Mouse (Mus musculus): ENCODE data around the gene Siva1.
A peak's percentile ranks its signal among the peaks of the same experiment; 100 is the strongest.

The Siva1 gene

GRCm38 (mm10) chr12:112659109-112659508, 14.6 kb downstream of the Siva1 start:
- DNase-seq (ENCODE audit: low read depth) = no peak

- no peak for DNase-seq (ENCODE audit: low read depth)
Measured at GRCm38 (mm10) chr12:112660576-112661326, 16.3 kb downstream of the Siva1 start.

DNA sequence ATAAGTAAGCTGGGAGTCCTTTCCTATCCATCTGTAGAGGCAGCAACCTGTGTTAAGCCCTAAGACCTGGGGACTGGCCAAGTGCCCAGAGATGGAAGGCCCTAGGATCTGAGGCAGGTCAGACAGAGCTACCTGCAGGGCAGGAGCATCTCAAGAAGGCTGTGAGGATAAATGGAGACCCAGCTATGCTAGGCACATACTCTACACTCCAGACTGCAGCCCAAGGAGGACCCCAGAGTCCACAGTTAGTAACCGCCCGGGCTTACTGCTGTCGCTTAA, 16.8 kb downstream of the Siva1 start:
- no peak for DNase-seq (ENCODE audit: low read depth)

DNA sequence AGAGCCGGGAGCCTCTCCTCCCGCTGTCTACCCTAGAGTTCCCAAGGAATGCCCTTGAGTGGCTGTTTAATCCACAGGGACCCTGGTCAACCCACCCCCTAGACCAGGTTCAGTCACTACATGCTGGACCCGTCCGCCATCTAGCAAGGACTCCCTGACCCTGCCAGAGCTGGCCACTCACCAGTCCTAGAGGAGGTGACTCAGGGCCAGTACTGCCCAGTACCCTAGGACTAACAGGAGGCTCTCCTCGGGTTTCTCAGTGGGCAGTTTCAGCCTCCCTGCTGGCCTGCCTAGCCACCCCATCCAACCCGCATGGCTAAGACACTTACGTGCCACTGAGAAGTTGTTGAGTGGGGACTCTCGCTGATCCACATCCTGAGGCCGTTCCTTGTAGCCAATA, 17.4 kb downstream of the Siva1 start:
- DNase-seq (ENCODE audit: low read depth) = no peak

GRCm38 (mm10) chr12:112663303-112663702, 18.8 kb downstream of the Siva1 start:
- DNase-seq (ENCODE audit: low read depth) = no peak

DNA sequence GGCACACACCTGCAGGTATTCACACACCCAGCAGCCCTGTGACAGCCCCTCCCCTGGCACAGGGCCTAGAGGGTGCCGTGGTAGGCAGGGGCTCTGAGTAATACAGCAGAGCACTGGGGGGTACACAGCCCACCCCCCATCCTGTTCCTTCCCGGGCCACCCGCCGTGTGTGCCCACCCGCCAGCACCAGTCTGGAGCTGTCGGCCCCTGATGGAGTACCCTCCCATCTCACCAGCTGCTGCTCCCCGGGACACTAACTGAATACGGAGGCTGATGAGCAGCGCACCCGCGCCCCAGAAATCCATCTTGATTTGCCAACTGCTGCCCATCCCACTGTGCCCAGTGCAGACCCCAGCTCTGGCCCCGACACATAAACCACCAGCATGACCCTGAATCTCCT, 19.2 kb downstream of the Siva1 start:
- DNase-seq (ENCODE audit: low read depth) = no peak

DNA sequence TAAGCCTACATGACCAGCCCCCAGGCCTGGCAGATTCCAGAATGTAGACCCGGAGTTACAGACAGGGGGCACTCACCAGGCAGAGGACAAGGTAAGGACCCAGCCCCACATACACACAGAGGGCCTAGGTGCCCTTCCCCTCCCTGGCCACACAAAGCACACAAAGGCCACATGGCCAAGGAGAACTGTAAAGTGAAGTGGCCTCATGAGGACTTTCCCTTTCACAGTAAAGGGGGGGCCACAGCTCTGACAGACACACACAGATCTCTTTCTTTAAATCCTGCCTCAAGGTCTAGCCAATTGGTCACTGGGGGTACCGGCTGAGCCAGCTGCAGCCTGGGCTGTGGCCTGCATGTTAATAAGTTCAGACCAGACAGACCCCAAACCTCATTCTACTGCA, 19.6 kb downstream of the Siva1 start:
- DNase-seq (ENCODE audit: low read depth) = no peak

DNA sequence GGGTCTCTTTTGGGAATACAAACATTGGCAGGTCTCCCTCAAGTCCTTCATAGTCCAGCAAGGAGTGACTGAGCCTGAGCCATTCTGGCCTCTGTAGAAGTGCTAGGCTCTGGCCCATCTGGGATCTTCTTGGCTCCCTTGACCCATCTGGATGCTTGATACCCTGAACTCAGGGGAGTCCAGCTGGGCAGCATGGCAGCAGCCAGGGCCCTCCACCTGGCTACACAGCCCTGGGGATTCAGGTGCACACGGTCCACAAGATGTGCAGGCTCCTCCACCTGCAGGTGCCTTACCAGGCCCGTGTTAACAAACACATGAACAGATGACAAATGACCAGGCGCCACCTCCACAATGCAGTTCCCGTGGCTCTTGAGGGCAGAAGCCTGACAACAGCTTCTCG, 20.2 kb downstream of the Siva1 start:
- DNase-seq (ENCODE audit: low read depth) = no peak

- no peak for DNase-seq (ENCODE audit: low read depth)
Measured at GRCm38 (mm10) chr12:112665445-112665844, 21.0 kb downstream of the Siva1 start.

- no peak for DNase-seq (ENCODE audit: low read depth)
Measured at GRCm38 (mm10) chr12:112665881-112666544, 21.5 kb downstream of the Siva1 start.

DNA sequence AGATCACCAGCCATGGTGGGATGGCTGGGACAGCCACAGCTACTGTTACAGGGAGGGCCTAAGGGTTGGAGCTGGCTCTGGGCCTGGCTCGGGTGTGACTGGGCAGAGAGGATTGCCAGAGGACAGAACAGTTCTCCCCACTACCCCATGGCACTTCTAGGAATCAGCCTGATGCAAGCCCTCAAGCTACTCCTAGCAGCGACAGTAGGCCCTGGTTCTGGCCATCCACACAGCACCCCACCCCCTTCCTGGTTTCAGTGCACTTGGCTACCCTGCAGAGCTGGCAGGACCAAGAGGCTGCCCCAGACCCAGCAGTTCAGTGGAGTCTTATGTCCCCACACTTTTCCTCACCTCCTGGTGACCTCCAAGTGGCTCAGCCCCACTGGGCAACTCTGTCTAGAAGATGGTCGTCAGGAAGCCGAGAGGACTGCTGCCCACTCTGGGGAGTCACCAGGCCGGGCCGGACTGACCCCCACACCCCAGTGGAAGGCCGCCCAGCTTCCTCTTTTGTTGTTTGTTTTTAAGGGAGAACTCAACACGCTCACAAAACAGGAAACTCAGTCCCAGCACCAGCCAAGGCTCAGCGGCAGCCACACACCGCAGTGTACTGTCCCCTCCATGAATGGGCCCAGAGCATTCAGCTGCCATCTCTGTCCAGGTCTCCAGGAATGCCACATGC, 23.3 kb downstream of the Siva1 start:
- no peak for DNase-seq (ENCODE audit: low read depth)

DNA sequence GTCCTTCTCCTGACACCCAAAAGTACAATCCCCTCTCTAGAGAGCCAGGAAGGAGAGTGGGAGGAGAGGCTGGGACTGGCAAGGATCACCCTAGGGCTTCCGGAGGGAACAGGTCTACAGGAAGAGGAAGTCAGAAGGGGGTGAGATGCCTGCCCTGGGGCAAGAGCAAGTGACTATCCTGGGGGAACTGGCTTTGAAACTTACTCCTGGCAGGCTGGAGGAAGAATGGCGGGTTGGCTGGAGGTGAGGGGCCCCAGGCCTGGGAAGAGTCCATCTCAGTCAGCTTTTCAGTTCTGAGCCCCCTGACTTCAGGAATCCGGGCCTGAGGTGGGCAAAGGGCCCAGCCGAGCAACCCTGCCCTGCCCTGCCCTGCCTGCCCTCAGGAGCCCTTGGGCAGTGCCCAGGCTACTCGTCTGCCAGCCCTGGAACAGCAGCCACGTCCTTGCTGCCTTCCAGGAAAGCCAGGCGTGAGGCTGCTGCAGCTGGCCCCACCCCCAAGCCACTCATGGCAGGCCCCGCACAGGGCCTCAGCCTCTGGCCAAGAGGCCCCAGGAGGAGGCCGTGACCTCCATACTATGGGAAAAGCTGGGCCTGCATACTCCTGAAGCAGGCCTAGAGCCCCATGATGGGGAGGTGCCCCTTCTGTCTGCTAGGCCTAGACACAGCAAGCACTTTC, 26.4 kb downstream of the Siva1 start:
- DNase-seq (ENCODE audit: low read depth) = no peak

- no peak for DNase-seq (ENCODE audit: low read depth)
Measured at GRCm38 (mm10) chr12:112671891-112672290, 27.4 kb downstream of the Siva1 start.

- DNase-seq (ENCODE audit: low read depth) = no peak
Measured at GRCm38 (mm10) chr12:112672744-112673575, 28.5 kb downstream of the Siva1 start.

DNA sequence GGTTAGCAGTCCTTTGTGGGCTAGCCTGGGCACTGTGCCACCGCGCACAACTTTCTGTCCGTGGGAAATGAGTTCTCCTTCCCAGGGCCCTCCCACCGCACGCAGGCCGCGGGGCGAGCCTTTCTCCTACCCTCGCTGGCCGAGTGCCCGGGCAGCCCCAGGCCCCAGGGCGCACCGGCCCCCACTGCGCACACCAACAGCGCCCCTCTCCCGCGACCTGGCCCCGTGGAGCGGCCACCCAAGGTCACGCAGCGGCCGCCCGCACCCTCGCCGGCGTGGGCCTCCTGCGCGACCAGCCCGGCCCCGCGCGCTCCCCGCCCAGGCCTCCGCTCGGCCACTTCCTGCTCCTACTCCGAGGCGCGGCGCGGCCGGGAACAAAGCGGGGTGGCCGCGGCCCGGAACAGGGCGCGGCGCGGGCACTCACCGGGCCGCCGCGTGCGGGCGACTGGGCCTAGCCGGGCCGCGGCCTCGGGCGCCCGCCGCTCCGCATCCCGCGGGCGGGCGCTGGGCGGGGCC, 29.2 kb downstream of the Siva1 start:
- DNase-seq (ENCODE audit: low read depth) = no peak

DNA sequence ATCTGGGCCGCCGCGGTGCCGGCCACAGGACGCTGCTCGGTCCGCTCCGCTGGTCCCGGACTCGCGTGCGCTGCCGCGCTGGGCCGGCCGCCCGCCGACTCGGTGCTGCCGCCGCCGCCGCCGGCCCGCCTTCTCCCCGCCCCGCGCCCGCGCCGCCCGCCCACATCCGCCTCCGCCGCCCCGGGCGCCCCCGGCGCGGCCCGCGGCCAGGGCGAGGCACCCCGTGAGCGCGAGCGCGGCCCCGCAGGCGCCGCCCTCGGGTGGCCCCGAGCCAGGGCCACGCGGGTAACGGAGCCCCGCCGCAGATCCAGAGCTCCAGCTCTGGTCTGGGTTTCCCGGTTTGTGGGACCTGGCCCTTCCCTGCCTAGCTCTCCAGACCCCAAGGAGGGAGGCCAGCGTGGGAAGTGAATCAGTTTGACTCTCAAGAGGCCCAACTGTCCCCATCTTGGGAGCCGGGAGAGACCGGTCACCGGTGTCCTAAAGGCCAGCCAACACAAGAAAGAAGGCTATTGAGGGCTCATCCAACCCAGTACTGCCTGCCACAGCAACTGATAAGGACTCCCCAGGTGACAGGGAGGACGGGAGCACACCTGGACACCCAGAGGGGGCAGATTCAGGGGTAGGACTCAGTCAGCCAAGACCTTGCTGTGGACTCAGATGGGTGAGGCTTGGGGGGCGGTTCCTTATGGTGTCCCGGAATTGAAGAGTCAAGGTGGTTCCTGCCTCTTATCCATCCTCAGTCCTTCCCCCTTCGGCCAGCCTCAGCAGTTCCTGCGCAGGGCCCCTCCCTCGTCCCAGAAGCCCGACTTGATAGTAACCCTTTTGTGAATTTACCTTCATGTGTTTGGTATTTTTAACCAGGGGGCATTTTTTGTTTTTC, 29.9 kb downstream of the Siva1 start, which contains the start of gene Akt1:
Gene Akt1, minus strand, starts transcription at position 753 of the 880 bp plus-strand sequence.
- DNase-seq (ENCODE audit: low read depth) = peak; percentile 61

- peak; percentile 87 for DNase-seq (ENCODE audit: low read depth)
Measured at GRCm38 (mm10) chr12:112675245-112676035, 31.0 kb downstream of the Siva1 start.

DNA sequence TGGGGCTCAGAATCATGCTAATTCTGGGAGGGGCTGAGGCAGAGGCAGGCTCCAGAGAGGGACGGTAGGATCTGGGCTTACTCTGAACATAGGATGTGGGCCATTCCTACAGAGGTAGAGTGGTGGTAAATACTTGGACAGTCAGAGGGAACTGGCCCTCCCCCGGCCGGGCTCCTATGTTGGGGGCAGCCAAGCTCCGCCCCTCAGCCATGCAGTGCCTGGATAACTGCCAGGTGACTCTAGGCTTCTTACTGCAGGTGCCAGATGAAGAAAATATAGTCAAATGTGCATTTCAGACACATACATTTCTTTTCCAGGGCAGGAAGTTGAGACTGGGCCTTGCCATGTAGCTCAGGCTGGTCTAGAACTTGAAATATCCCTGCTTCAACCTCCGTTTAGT, 32.6 kb downstream of the Siva1 start:
- DNase-seq (ENCODE audit: low read depth) = no peak

GRCm38 (mm10) chr12:112677943-112678554, 33.6 kb downstream of the Siva1 start:
- DNase-seq (ENCODE audit: low read depth) = no peak
